Mouse (Mus musculus) lung, embryonic 16.5 days (tissue): ENCODE measurements around the gene Plac9a. TPM values are rescaled to one million over a fixed set of nuclear protein-coding genes. Genes with fewer than 3 reads are reported as not detected.
A peak's percentile ranks its signal among the peaks of the same experiment; 100 is the strongest.

Experiments
- ATAC-seq: fragments of 200-750 bp; cut with Nextera tagmentation; 2 replicates; pipeline ENCODE4 v1.8.0; 2017; ENCODE audit warnings: low read depth, mild to moderate bottlenecking, moderate library complexity
- H3K27ac ChIP-seq: fragments of 300-500 bp; sonication (generic); 2 replicates; pipeline ENCODE4 v1.5.1; 2014; ENCODE audit warnings: mild to moderate bottlenecking, control low read depth, low read length
- H3K27me3 ChIP-seq: fragments of 300-500 bp; sonication (generic); 2 replicates; pipeline ENCODE4 v1.6.1; 2014; ENCODE audit warnings: low read depth, low read length, mixed read lengths; ENCODE audit not compliant: control insufficient read depth, insufficient read depth
- H3K36me3 ChIP-seq: fragments of 300-500 bp; sonication (generic); 2 replicates; pipeline ENCODE4 v1.6.1; 2014; ENCODE audit warnings: low read length; ENCODE audit not compliant: control insufficient read depth, insufficient read depth
- H3K4me1 ChIP-seq: fragments of 300-500 bp; sonication (generic); replicated peaks from 2 replicates; pipeline ENCODE4 v1.6.1; 2014; ENCODE audit warnings: low read length, mixed read lengths; ENCODE audit not compliant: control insufficient read depth, insufficient read depth
- H3K4me2 ChIP-seq: fragments of 300-500 bp; sonication (generic); 2 replicates; pipeline ENCODE4 v1.6.1; 2014; ENCODE audit warnings: low read depth, low read length, control low read depth
- H3K4me3 ChIP-seq: fragments of 300-500 bp; sonication (generic); 2 replicates; pipeline ENCODE4 v1.5.1; 2014; ENCODE audit warnings: mild to moderate bottlenecking, low read length, control low read depth
- H3K9ac ChIP-seq: fragments of 300-500 bp; sonication (generic); 2 replicates; pipeline ENCODE4 v1.6.1; 2014; ENCODE audit warnings: low read length, control low read depth
- H3K9me3 ChIP-seq: fragments of 300-500 bp; sonication (generic); 2 replicates; pipeline ENCODE4 v1.6.1; 2016; ENCODE audit warnings: low read length; ENCODE audit not compliant: control insufficient read depth
- WGBS: fragments of 180-500 bp; shearing (Covaris S2); extraction: QIAGEN DNeasy Blood & Tissue Kit; methylation state at CpG from one replicate; pipeline ENCODE4 v1.1.7; 2014; 5-methylcytosine and 5-hydroxymethylcytosine counted together
- polyA plus RNA-seq: library from polyadenylated mRNA; unstranded; fragments of >200 nt; fragmentation: Nextera tagmentation; extraction: Ambion mirVana; gene quantifications from 2 replicates; pipeline ENCODE4 v1.2.1, GENCODE M21; 2015

Plac9a gene
- polyA plus RNA-seq, 1 experiment from 2014 or later: 5.3 TPM

DNA sequence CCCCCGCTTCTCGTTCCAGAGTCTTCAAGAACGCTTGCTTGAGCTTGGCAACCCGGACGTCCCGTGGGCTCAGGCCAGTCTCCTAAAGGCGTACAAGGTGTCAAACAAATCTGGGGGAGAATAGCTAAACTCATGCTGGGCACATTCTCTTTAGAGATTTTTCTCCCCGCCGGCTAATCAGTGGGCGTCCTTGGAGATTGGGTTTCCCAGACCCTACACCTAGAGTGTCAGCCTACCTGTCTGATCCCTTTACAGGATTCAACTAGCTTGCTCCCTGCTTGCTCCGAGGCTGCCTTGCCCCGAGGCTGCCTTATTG is 60.3 kb downstream of the Plac9a start:
- peak overlapping the region; percentile 69 for H3K4me3 ChIP-seq
- peak; percentile 10 for ATAC-seq
- WGBS: 2% methylated on average over 12 of the region's 12 CpGs
- H3K4me1 ChIP-seq: peaks cover 9% of the 10 kb centered on the region
- H3K4me2 ChIP-seq: peak overlapping the region; percentile 85
- H3K9ac ChIP-seq: peak overlapping the region; percentile 81
- H3K9me3 ChIP-seq: no peaks in the 10 kb centered on the region
- peak overlapping the region; percentile 32; the same call in 1 of the 2 replicates for H3K27ac ChIP-seq
- H3K36me3 ChIP-seq: no peaks in the 10 kb centered on the region
- H3K27me3 ChIP-seq: no peaks in the 10 kb centered on the region

DNA sequence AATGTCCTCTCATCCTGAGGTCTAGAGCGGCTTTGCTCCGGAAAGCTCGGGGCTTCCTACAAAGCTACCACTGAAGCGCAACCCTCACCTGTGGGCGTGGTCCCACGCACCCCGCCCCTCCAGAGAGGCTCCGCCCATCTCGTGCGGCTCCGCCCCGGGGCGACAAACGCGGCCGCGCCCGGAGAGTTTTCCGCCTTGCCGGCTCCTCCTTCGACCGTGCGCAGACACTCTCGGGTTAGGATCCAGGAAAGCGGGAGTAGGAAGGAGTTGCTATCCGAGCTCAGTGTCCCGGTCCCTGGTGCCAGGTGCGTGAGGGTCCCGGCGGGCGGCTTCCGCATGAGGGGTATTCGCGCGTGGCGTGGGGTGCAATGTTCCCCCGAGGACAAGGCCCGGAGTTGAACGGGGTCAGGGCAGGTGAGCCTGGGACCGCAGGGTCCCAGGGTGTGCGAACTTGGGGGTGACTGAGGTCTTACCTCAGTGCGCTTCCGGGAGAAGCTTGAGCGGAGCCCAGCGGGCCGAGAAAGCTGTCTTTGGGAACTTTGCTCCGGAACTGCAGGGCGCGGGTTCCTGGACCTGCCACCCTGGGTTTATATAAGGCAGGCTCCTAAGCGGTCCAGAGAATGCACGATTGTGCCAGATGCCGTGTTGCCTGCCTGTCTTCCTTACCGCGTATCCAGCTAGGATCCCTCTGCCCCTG is 60.8 kb downstream of the Plac9a start, which contains the start of gene Anxa11:
Gene Anxa11, plus strand, starts transcription at position 166 of the 697 bp plus-strand sequence.
- H3K27me3 ChIP-seq: no peaks in the 10 kb centered on the region
- peak; percentile 91 for ATAC-seq
- peak within 1 kb of the TSS; percentile 32; the same call in 1 of the 2 replicates for H3K27ac ChIP-seq
- no peaks in the 10 kb centered on the region for H3K9me3 ChIP-seq
- H3K9ac ChIP-seq: peak within 1 kb of the TSS; percentile 81
- peak within 1 kb of the TSS; percentile 85 for H3K4me2 ChIP-seq
- peak within 1 kb of the TSS; percentile 69 for H3K4me3 ChIP-seq
- no peaks in the 10 kb centered on the region for H3K36me3 ChIP-seq
- WGBS: under 1% methylated on average over 54 of the region's 54 CpGs
- peaks cover 8% of the 10 kb centered on the region for H3K4me1 ChIP-seq

DNA sequence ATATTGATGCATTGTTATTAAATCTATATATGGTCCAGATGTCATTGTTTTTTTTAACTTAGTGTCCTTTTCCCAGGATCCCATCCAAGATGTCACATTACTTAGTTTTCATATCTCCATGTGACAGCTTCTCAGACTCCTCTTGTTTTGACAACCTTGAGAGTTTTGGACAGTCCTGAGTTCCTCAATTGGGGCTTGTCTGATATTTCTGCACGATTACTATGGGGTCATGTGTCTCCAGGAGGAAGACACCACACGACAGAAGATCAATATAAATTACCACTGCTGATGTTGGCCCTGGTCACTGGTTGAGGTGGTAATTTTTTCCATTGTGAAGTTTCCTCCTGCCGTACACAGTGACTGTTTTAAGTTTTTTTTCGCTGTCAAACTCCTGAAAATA is 61.3 kb downstream of the Plac9a start:
- no peak overlapping the region for H3K27ac ChIP-seq
- peaks cover 7% of the 10 kb centered on the region for H3K4me1 ChIP-seq
- H3K9me3 ChIP-seq: no peaks in the 10 kb centered on the region
- no peak overlapping the region for H3K9ac ChIP-seq
- WGBS: 2% methylated on average over 4 of the region's 4 CpGs
- no peaks in the 10 kb centered on the region for H3K36me3 ChIP-seq
- ATAC-seq: peak; percentile 1; the same call in 1 of the 2 replicates
- H3K4me3 ChIP-seq: peak overlapping the region; percentile 69
- peak overlapping the region; percentile 85 for H3K4me2 ChIP-seq
- H3K27me3 ChIP-seq: no peaks in the 10 kb centered on the region

DNA sequence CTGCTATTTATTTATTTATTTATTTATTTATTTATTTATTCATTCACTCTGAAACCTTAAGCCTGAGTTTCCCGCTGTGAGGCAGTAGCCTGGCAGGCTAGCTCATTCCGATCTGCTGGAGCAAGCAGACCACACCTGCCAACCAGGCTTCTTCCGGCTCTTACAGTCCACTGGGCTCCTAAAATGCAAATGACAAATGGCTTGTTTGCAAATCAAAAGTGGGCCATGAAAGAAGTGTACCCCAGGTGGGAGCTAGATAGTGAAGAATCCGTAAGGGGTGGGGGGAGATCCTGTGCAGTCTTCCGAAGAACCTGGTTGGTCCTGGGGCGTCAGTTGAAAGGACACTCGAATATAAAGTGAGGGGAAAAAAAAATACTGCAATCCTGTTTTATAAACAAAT is 61.9 kb downstream of the Plac9a start:
- no peak overlapping the region for H3K4me3 ChIP-seq
- H3K9ac ChIP-seq: no peak overlapping the region
- H3K36me3 ChIP-seq: no peaks in the 10 kb centered on the region
- H3K9me3 ChIP-seq: no peaks in the 10 kb centered on the region
- ATAC-seq: no peak
- no peak overlapping the region for H3K27ac ChIP-seq
- WGBS: 22% methylated on average over 7 of the region's 7 CpGs
- no peaks in the 10 kb centered on the region for H3K27me3 ChIP-seq
- peaks cover 7% of the 10 kb centered on the region for H3K4me1 ChIP-seq
- no peak overlapping the region for H3K4me2 ChIP-seq

DNA sequence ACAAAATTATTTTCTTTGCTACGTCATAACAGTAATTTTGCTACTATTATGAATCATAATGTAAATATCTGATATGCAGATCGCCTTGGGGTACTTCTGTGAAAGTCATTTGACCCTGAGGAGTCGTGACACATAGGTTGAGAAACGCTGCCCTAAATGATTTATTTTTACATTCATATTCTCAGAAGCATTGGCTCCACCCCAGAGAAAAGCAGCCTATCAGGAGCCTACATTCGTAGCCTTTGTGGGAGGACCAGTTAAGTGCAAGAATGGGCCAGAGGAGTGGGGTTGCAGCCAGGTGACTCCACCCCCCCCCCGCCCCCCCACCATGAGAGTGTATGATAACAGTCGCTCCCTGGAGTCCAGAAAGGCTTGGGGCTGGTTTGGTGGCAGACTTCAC is 63.1 kb downstream of the Plac9a start:
- Histone ChIP-seq H3K27me3 (no peaks in the 10 kb centered on the region), H3K4me2 (no peak overlapping the region), H3K36me3 (no peaks in the 10 kb centered on the region), H3K9ac (no peak overlapping the region), H3K9me3 (no peaks in the 10 kb centered on the region), H3K4me1 (peaks cover 7% of the 10 kb centered on the region), H3K27ac (no peak overlapping the region), H3K4me3 (no peak overlapping the region)
- WGBS: 62% methylated on average over 7 of the region's 7 CpGs
- no peak for ATAC-seq

DNA sequence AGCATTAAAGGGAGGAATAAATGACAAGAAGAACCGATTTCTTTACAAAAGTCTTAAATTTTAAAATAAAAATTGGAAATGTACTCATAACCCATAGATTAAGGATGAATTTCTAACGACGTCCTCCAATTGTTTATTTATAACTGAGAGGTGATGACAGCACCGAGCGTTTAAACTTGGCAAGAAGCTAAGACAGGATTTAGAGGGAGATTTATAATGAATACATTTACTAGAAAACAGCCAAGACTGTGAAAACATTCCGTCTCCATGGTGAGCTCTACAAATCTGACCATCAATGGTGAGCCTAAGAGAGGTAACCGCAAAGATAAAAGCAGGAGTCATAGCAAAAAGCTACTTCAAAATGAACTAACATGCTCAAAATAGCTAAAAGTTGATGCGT is 64.5 kb downstream of the Plac9a start:
- WGBS: 36% methylated on average over 8 of the region's 8 CpGs
- Histone ChIP-seq H3K4me3 (no peak overlapping the region), H3K36me3 (no peaks in the 10 kb centered on the region), H3K27me3 (no peaks in the 10 kb centered on the region), H3K9me3 (no peaks in the 10 kb centered on the region), H3K4me1 (peaks cover 7% of the 10 kb centered on the region), H3K27ac (no peak overlapping the region), H3K9ac (no peak overlapping the region), H3K4me2 (no peak overlapping the region)
- ATAC-seq: no peak

Other genes with a start within 250 kb of the Plac9a start
- 25.6 and 29.9 TPM in 2 replicates for gene Ppif, start 208.9 kb downstream of the Plac9a start, polyA plus RNA-seq
- gene Zcchc24, start 134.1 kb downstream of the Plac9a start, polyA plus RNA-seq: 12.8 and 14.6 TPM in 2 replicates
- 32.0 and 34.2 TPM in 2 replicates for gene Anxa11, start 60.9 kb downstream of the Plac9a start, polyA plus RNA-seq
- gene Tmem254a, start 24.6 kb upstream of the Plac9a start, polyA plus RNA-seq: 4.2 and 5.2 TPM in 2 replicates
- 0.09 TPM in 1 of 2 replicates, not detected in the other for gene Cphx1, start 35.2 kb upstream of the Plac9a start, polyA plus RNA-seq
- 1.0 TPM in 2 replicates for gene Duxbl1, start 75.5 kb upstream of the Plac9a start, polyA plus RNA-seq
- gene Gm9780, start 139.6 kb upstream of the Plac9a start, polyA plus RNA-seq: 101 and 114 TPM in 2 replicates
- gene Tmem254c, start 164.3 kb upstream of the Plac9a start, polyA plus RNA-seq: 48.8 and 50.5 TPM in 2 replicates
- gene Cphx2, start 178.4 kb upstream of the Plac9a start, polyA plus RNA-seq: not detected in 2 replicates
- not detected in 2 replicates for gene Cphx3, start 179.2 kb upstream of the Plac9a start, polyA plus RNA-seq
- gene Duxbl2, start 215.2 kb upstream of the Plac9a start, polyA plus RNA-seq: 1.3 TPM in 1 of 2 replicates, not detected in the other